8 mouse cellular contexts compared by ENCODE assay signal in the genomic region with DNA sequence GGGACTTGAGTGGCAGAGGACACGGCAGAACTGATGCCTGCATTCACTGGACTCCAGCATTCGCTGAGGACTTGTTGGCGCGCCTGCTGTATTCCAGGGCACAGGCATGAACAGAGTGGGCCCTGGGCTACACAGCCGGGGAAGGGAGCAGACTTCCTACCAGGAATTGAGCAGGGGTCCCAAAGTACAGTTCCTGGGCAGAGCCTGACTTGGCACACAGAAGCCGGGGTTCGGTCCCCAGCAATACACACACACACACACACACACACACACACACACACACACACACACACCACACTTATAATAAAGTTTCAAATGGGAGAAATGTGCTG. TPM values are rescaled to one million over a fixed set of nuclear protein-coding genes. Genes with fewer than 3 reads are reported as not detected.
DNase-seq lines count a peak whose midpoint lies in the region; ATAC-seq and TF ChIP-seq lines count a peak whose summit lies in the region.

No protein-coding gene starts in this region.

- peaks cover 17% of the 10 kb centered on the region for H3K79me2 ChIP-seq in MEL (ENCODE audit: control insufficient read depth, insufficient read depth, low read length, poor library complexity)

- H3K4me2 ChIP-seq in heart, postnatal 0 days (ENCODE audit: low read depth, low read length): peak overlapping the region; percentile 84
- peak overlapping the region; percentile 73 for H3K4me2 ChIP-seq in hindbrain, embryonic 11.5 days (replicated peaks; ENCODE audit: low read depth, low read length)

- no peak for DNase-seq in heart, postnatal 0 days (ENCODE audit: low spot score)
- DNase-seq in heart, postnatal 4 days: no peak
- DNase-seq in MEL (ENCODE audit: low read depth, low spot score): no peak
- no peak for DNase-seq in hindbrain, embryonic 11.5 days (ENCODE audit: low spot score)
- DNase-seq in midbrain, embryonic 10.5 days (ENCODE audit: low spot score): no peak
- DNase-seq in frontal cortex, adult 2 months (ENCODE audit: extremely low spot score in 1 of 2, low spot score in 1 of 2): no peak
- no peak for DNase-seq in retina, postnatal 1 day
- DNase-seq in kidney, adult 11 months: no peak

- TF ChIP-seq EP300 in heart, postnatal 0 days (IDR thresholded peaks at IDR 0.05; ENCODE audit: low read depth): no peak
- TF ChIP-seq EP300 in MEL (IDR thresholded peaks at IDR 0.05; ENCODE audit: low read depth in 1 of 2, low read length in 2 of 2): no peak

- ATAC-seq in heart, postnatal 0 days (ENCODE audit: insufficient read depth, low read depth): no peak
- ATAC-seq in hindbrain, embryonic 11.5 days (ENCODE audit: low FRiP score): no peak

- no peak for TF ChIP-seq CTCF in heart, postnatal 0 days (IDR thresholded peaks at IDR 0.05; ENCODE audit: low read depth)
- TF ChIP-seq CTCF in MEL (IDR thresholded peaks at IDR 0.05 in 2 of 3, conservative IDR thresholded peaks at IDR 0.05 in 1 of 3; ENCODE audit: control insufficient read depth in 1 of 3, insufficient read depth in 1 of 3, low read depth in 2 of 3, low read length in 3 of 3, poor library complexity in 1 of 3, severe bottlenecking in 1 of 3): no peak

- TF ChIP-seq RAD21 in MEL (IDR thresholded peaks at IDR 0.05; ENCODE audit: low read depth, low read length): no peak

- H3K4me3 ChIP-seq in heart, postnatal 0 days (ENCODE audit: low read depth, low read length): peak overlapping the region; percentile 82
- H3K4me3 ChIP-seq in MEL (ENCODE audit: control insufficient read depth in 1 of 2, insufficient read depth in 1 of 2, low read depth in 2 of 2, low read length in 2 of 2): peak overlapping the region; percentile 77 to 96
- peak overlapping the region; percentile 65 for H3K4me3 ChIP-seq in hindbrain, embryonic 11.5 days (ENCODE audit: low read depth, low read length)
- H3K4me3 ChIP-seq in midbrain, embryonic 10.5 days: peak overlapping the region; percentile 82

- H3K27me3 ChIP-seq in heart, postnatal 0 days (ENCODE audit: control insufficient read depth, insufficient read depth, low read length): no peaks in the 10 kb centered on the region
- no peaks in the 10 kb centered on the region for H3K27me3 ChIP-seq in MEL (ENCODE audit: control insufficient read depth in 1 of 2, insufficient read depth in 2 of 2, low read length in 2 of 2)
- no peaks in the 10 kb centered on the region for H3K27me3 ChIP-seq in hindbrain, embryonic 11.5 days (ENCODE audit: control insufficient read depth, insufficient read depth, low read length)
- H3K27me3 ChIP-seq in midbrain, embryonic 10.5 days (ENCODE audit: low read depth, poor library complexity, severe bottlenecking): no peaks in the 10 kb centered on the region

- H3K27ac ChIP-seq in heart, postnatal 0 days (ENCODE audit: low read depth): no peak overlapping the region
- peak overlapping the region; percentile 48 for H3K27ac ChIP-seq in MEL (ENCODE audit: control insufficient read depth, low read depth, low read length)
- H3K27ac ChIP-seq in hindbrain, embryonic 11.5 days (ENCODE audit: low read depth, low read length): no peak overlapping the region; the same call in 1 of the 2 replicates
- peak overlapping the region; percentile 96 for H3K27ac ChIP-seq in midbrain, embryonic 10.5 days (replicated peaks)

- H3K4me1 ChIP-seq in heart, postnatal 0 days (ENCODE audit: control insufficient read depth, insufficient read depth): peaks cover 8% of the 10 kb centered on the region
- H3K4me1 ChIP-seq in MEL (ENCODE audit: control insufficient read depth in 1 of 2, insufficient read depth in 2 of 2, low read length in 2 of 2): peaks cover 2 to 15% of the 10 kb centered on the region in 2 experiments; a peak in 3 of 4 replicates
- peaks cover 2% of the 10 kb centered on the region; the same call in 1 of the 2 replicates for H3K4me1 ChIP-seq in hindbrain, embryonic 11.5 days (replicated peaks; ENCODE audit: control insufficient read depth, insufficient read depth, low read length)
- H3K4me1 ChIP-seq in midbrain, embryonic 10.5 days: peaks cover 24% of the 10 kb centered on the region

- 5% methylated on average over 7 of the region's 7 CpGs for WGBS in heart, postnatal 0 days
- WGBS in hindbrain, embryonic 11.5 days: 13% methylated on average over 7 of the region's 7 CpGs
- WGBS in midbrain, embryonic 10.5 days: 0% methylated on average over 7 of the region's 7 CpGs

- no peak overlapping the region for H3K9ac ChIP-seq in heart, postnatal 0 days (replicated peaks; ENCODE audit: low read depth, low read length)
- H3K9ac ChIP-seq in MEL (ENCODE audit: control insufficient read depth, low read depth, low read length, poor library complexity, severe bottlenecking): peak overlapping the region; percentile 88
- peak overlapping the region; percentile 57; the same call in 1 of the 2 replicates for H3K9ac ChIP-seq in hindbrain, embryonic 11.5 days (ENCODE audit: low read depth, low read length)

- no peaks in the 10 kb centered on the region for H3K9me3 ChIP-seq in heart, postnatal 0 days (replicated peaks; ENCODE audit: control insufficient read depth, low read length)
- H3K9me3 ChIP-seq in MEL (replicated peaks; ENCODE audit: insufficient read depth, low read length): no peaks in the 10 kb centered on the region
- H3K9me3 ChIP-seq in hindbrain, embryonic 11.5 days (ENCODE audit: control insufficient read depth, low read length): no peaks in the 10 kb centered on the region
- H3K9me3 ChIP-seq in midbrain, embryonic 10.5 days (replicated peaks): no peaks in the 10 kb centered on the region

- TF ChIP-seq POLR2A in MEL (IDR thresholded peaks at IDR 0.05; ENCODE audit: control insufficient read depth in 1 of 2, insufficient read depth in 1 of 2, low read depth in 1 of 2, low read length in 2 of 2, poor library complexity in 1 of 2): peak; percentile 83 to 95; a peak in 3 of 4 replicates

- H3K36me3 ChIP-seq in heart, postnatal 0 days (replicated peaks; ENCODE audit: control insufficient read depth, insufficient read depth, low read length): no peaks in the 10 kb centered on the region
- peaks cover 0 to 3% of the 10 kb centered on the region in 2 experiments; a peak in 1 of 4 replicates for H3K36me3 ChIP-seq in MEL (ENCODE audit: control insufficient read depth in 1 of 2, insufficient read depth in 2 of 2, low read length in 2 of 2)
- no peaks in the 10 kb centered on the region for H3K36me3 ChIP-seq in hindbrain, embryonic 11.5 days (ENCODE audit: control insufficient read depth, insufficient read depth, low read length)
- H3K36me3 ChIP-seq in midbrain, embryonic 10.5 days: no peaks in the 10 kb centered on the region

TF ChIP-seq in MEL, 35 proteins besides CTCF, POLR2A, EP300 and RAD21 (continues in another document):
- TF ChIP-seq BHLHE40 (IDR thresholded peaks at IDR 0.05; ENCODE audit: borderline replicate concordance, low read depth, low read length) (no peak), TCF12 (IDR thresholded peaks at IDR 0.05; ENCODE audit: low read depth, low read length) (no peak), HCFC1 (IDR thresholded peaks at IDR 0.05; ENCODE audit: low read depth, low read length) (no peak), ZMIZ1 (IDR thresholded peaks at IDR 0.05; ENCODE audit: low read depth, low read length) (peak; percentile 86)

RNA-seq across cellular contexts. Expression of a gene that starts 0.4 kb away (rescaled TPM):
- total RNA-seq in heart, postnatal 0 days (2014; rRNA removed; ENCODE audit: low replicate concordance): 6.0 and 6.5 TPM in 2 replicates
- 6.0 and 6.9 TPM in 2 replicates for polyA plus RNA-seq in heart, postnatal 0 days (2015; fragmentation: Nextera tagmentation; extraction: Ambion mirVana)
- total RNA-seq in heart, postnatal 4 days (2021): 10 to 100 TPM; 12.8 to 15.4 TPM
- 3.0 and 3.3 TPM in 2 replicates for total RNA-seq in MEL (2012; rRNA removed)
- 10 to 100 TPM in 1 of 2 experiments, not detected in 1; 18.0 TPM for polyA plus RNA-seq in MEL (2012; ENCODE audit: insufficient read depth in 1 of 2, insufficient read length in 2 of 2, low read depth in 1 of 2, low replicate concordance in 2 of 2, missing spikeins in 1 of 2)
- polyA plus RNA-seq in hindbrain, embryonic 11.5 days (2014; fragmentation: Nextera tagmentation; extraction: Ambion mirVana): 13.6 and 14.2 TPM in 2 replicates
- 12.9 and 16.5 TPM in 2 replicates for polyA plus RNA-seq in midbrain, embryonic 10.5 days (2016; fragmentation: Nextera tagmentation; extraction: Ambion mirVana)
- 103 and 110 TPM in 2 replicates for polyA plus RNA-seq in frontal cortex, adult 2 months (2012; rRNA removed)

RNA-seq across cellular contexts. Expression of a gene that starts 37.0 kb away (rescaled TPM):
- total RNA-seq in heart, postnatal 0 days (2014; rRNA removed; ENCODE audit: low replicate concordance): 15.8 and 22.6 TPM in 2 replicates
- polyA plus RNA-seq in heart, postnatal 0 days (2015; fragmentation: Nextera tagmentation; extraction: Ambion mirVana): 7.1 and 8.7 TPM in 2 replicates
- total RNA-seq in heart, postnatal 4 days (2021): 1 to 10 TPM; 8.2 to 9.2 TPM
- 7.6 and 8.0 TPM in 2 replicates for total RNA-seq in MEL (2012; rRNA removed)
- 10 to 100 TPM in 1 of 2 experiments, not detected in 1; 11.4 TPM for polyA plus RNA-seq in MEL (2012; ENCODE audit: insufficient read depth in 1 of 2, insufficient read length in 2 of 2, low read depth in 1 of 2, low replicate concordance in 2 of 2, missing spikeins in 1 of 2)
- 11.1 and 12.8 TPM in 2 replicates for polyA plus RNA-seq in hindbrain, embryonic 11.5 days (2014; fragmentation: Nextera tagmentation; extraction: Ambion mirVana)
- 16.9 and 20.7 TPM in 2 replicates for polyA plus RNA-seq in midbrain, embryonic 10.5 days (2016; fragmentation: Nextera tagmentation; extraction: Ambion mirVana)
- 59.4 and 59.6 TPM in 2 replicates for polyA plus RNA-seq in frontal cortex, adult 2 months (2012; rRNA removed)

RNA-seq across cellular contexts. Expression of a gene that starts 47.3 kb away (rescaled TPM):
- not detected in 2 replicates for total RNA-seq in heart, postnatal 0 days (2014; rRNA removed; ENCODE audit: low replicate concordance)
- polyA plus RNA-seq in heart, postnatal 0 days (2015; fragmentation: Nextera tagmentation; extraction: Ambion mirVana): not detected in 2 replicates
- total RNA-seq in heart, postnatal 4 days (2021): not detected
- total RNA-seq in MEL (2012; rRNA removed): not detected in 2 replicates
- not detected for polyA plus RNA-seq in MEL (2012; ENCODE audit: insufficient read depth in 1 of 2, insufficient read length in 2 of 2, low read depth in 1 of 2, low replicate concordance in 2 of 2, missing spikeins in 1 of 2)
- 15.6 and 19.6 TPM in 2 replicates for polyA plus RNA-seq in hindbrain, embryonic 11.5 days (2014; fragmentation: Nextera tagmentation; extraction: Ambion mirVana)
- polyA plus RNA-seq in midbrain, embryonic 10.5 days (2016; fragmentation: Nextera tagmentation; extraction: Ambion mirVana): 7.9 and 8.3 TPM in 2 replicates
- polyA plus RNA-seq in frontal cortex, adult 2 months (2012; rRNA removed): 263 and 277 TPM in 2 replicates

RNA-seq across cellular contexts. Expression of a gene that starts 53.1 kb away (rescaled TPM):
- not detected in 2 replicates for total RNA-seq in heart, postnatal 0 days (2014; rRNA removed; ENCODE audit: low replicate concordance)
- 0.16 and 0.66 TPM in 2 replicates for polyA plus RNA-seq in heart, postnatal 0 days (2015; fragmentation: Nextera tagmentation; extraction: Ambion mirVana)
- under 1 TPM in 1 of 2 experiments, not detected in 1; 0.55 TPM for total RNA-seq in heart, postnatal 4 days (2021)
- 3.8 and 6.6 TPM in 2 replicates for total RNA-seq in MEL (2012; rRNA removed)
- polyA plus RNA-seq in MEL (2012; ENCODE audit: insufficient read depth in 1 of 2, insufficient read length in 2 of 2, low read depth in 1 of 2, low replicate concordance in 2 of 2, missing spikeins in 1 of 2): 10 to 100 TPM in 1 of 2 experiments, not detected in 1; 26.6 TPM
- 2.4 and 6.6 TPM in 2 replicates for polyA plus RNA-seq in hindbrain, embryonic 11.5 days (2014; fragmentation: Nextera tagmentation; extraction: Ambion mirVana)
- polyA plus RNA-seq in midbrain, embryonic 10.5 days (2016; fragmentation: Nextera tagmentation; extraction: Ambion mirVana): 0.42 and 2.3 TPM in 2 replicates
- polyA plus RNA-seq in frontal cortex, adult 2 months (2012; rRNA removed): 1.8 and 3.4 TPM in 2 replicates

Comparison
In these comparisons a context has a peak if more than half of its experiments do, and no peak if none do; other contexts are left out.
1. H3K27ac ChIP-seq: peak in MEL (single experiment) and midbrain, embryonic 10.5 days (single experiment); none in heart, postnatal 0 days (single experiment) and hindbrain, embryonic 11.5 days (single experiment).
2. RNA of a gene that starts 47.3 kb away (polyA plus RNA-seq): 263 to 277 TPM in frontal cortex, adult 2 months; 15.6 to 19.6 TPM in hindbrain, embryonic 11.5 days, 7.9 to 8.3 TPM in midbrain, embryonic 10.5 days, not detected in heart, postnatal 0 days and not detected in MEL; every median in the first group is over 10 times any median in the second.
3. Peak in every context shown above with its lines, with median percentiles within 50 percentile points of each other: H3K4me3 ChIP-seq.